Mouse (Mus musculus) brain, embryonic 14.5 days (tissue): ENCODE data around the gene Pin4.
A peak's percentile ranks its signal among the peaks of the same experiment; 100 is the strongest.

Source experiments
- CTCF ChIP-seq: fragments of 200-500 bp; IDR thresholded peaks from 2 replicates; pipeline ENCODE4 v1.5.1; 2012; ENCODE audit warnings: inconsistent platforms, mild to moderate bottlenecking, moderate library complexity, borderline replicate concordance; ENCODE audit not compliant: insufficient read depth, insufficient read length; ENCODE audit errors: extremely low read depth
- POLR2A ChIP-seq: fragments of 200-500 bp; IDR thresholded peaks from 2 replicates; pipeline ENCODE4 v1.6.1; 2012; ENCODE audit warnings: mild to moderate bottlenecking, inconsistent platforms, borderline replicate concordance; ENCODE audit not compliant: poor library complexity, insufficient read depth, insufficient read length, severe bottlenecking; ENCODE audit errors: extremely low read depth

GRCm38 (mm10) chrX:102070591-102071471, 48.4 kb upstream of the Pin4 start, which contains the start of gene Rtl5:
- TF ChIP-seq CTCF, result no peak
- 0 out of 2 replicates have a peak, but pooled peaks have one; percentile 21 for TF ChIP-seq POLR2A
